Mouse (Mus musculus) c-Kit-positive CD71-negative TER-119-negative erythroid progenitor cells, embryonic 14.5 days (primary cell): Measurements from ENCODE around the gene Ppfia4.

Experiments
- DNase-seq: peaks from one replicate; pipeline ENCODE4 v3.0.0-alpha.2; 2013; ENCODE audit warnings: low read depth

The Ppfia4 gene

DNA sequence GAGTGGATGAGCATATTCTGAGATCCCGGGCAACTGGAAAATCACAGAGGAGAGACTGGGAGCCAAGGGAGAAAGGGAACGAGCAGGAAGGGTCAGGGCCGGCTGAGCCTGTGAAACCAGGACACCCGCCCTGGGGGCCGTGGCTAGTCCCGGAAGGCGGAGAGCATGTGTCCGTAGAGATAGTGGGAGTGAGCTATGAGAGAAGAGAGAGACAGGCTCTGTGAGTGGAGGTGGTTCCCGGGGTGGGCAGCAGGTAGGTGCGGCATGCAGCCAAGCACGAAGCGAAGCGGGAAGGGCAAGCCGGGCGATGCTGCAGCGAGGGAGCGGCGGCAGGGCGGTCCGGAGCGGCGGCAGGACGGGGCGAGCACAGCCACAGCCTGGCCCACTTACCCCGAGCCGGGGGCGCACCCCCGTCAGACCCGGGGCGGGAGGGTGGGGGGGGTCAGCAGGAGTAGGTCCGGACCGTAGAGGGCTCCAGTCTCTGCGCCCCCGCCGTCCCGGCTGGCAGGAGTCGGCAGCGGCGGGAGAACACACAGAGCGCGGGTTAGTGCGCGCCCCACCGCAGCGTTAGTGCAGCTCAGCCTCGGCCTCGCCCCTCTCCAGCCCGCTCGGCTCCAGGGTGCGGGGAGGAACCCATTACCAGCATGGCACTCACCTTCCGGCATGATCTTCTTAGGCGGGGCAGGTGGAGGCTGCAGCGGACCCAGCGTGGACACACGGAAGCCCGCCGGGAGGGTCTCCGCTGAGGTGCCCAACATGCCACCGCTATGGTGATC lies 33.9 kb downstream of the Ppfia4 start:
- no peak for DNase-seq

DNA sequence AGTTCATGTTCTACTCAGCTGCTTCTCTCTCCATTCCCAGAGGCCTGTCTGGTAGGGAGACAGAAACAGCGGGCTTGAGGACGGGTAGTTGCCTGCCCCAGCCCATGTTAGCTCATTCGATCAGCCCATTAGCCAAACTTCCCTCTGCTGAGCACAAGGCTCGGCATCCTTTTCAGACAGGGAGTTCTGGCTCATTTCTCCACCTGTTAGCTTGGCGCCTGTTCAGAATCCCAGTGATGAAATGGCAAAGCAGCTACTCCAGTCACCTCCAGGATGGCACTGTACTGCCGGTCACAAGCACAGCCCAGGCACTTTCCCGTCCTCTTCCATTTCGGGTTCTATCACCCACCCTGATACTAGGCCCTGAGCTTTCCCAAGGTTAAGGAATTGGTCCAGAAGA lies 35.5 kb downstream of the Ppfia4 start:
- DNase-seq, result no peak

DNA sequence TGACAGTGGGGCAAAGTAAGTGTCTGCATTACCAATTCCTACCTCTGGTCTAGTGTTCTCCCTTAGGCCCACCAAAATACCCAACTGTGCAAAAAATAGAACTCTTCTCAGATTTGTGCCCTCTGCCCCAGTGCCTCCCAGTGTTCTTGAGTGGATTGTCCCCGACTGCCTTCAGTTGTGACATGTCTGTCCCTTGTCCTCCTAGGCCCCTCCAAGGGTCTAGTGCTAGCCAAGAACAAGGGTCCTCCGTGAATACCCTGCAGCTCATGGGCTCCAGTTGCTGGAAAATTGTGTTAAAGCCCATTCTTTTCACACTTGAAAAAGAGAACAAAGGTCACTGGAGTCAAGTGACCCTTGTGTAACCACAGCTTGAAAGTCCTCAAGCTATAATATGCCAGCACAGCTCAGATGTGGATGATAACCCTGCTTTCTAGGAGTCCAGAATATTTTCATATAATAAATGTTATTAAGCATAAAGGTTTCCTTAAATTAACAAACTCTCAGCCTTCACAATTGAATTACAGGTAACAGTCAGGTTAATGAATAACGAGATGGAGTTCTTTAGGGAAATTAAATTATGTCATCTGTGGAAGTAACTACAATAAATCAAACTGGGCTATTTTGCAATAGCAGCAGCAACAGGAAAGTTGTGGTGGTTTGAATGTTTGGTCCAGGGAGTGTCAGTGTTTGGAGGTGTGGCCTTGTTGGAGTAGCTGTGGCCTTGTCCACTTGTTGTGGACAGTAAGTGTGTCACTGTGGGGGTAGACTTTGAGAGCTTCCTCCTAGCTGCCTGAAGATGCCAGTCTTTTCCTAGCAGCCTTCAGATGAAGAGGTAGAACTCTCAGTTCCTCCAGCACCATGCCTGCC lies 38.8 kb downstream of the Ppfia4 start:
- DNase-seq, result no peak

DNA sequence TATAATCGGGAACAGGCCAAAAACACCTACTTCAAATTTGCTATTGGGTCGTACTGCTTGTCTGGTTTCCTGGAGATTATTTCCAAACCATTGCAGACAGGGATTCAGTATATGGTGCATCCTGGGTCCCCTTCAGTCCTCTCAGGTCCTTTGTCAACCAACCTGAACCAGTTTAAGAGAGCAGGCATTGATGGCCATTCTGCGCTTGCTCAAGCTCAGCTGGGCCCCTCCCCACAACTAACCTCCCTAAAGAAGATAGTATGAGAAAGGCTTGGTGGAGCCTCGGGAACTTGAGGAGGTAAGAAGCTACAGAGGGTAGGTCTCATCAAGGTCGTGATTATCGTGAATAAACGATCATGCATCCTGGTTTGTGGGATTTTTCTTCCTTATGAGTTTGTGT lies 39.5 kb downstream of the Ppfia4 start:
- DNase-seq, result no peak

DNA sequence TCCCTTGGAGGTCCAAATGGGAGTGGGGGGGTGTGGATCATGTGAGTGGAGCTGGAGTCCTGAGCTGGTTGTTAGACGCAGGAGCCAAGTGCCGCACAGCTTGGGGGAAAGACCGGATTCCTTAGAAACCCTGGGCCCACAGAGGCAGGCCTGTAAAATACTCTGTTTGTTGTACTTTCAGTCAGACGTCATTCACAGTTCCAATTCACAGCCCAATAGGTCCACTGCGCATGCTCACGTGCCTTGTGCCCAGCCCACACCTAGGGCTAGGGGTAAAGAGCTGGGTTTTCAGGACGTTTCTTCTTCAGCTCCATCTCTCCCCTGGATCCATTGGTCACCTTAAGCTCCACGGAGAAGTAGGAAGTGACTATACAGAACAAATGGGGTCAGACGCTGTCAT lies 40.1 kb downstream of the Ppfia4 start:
- DNase-seq, result no peak

DNA sequence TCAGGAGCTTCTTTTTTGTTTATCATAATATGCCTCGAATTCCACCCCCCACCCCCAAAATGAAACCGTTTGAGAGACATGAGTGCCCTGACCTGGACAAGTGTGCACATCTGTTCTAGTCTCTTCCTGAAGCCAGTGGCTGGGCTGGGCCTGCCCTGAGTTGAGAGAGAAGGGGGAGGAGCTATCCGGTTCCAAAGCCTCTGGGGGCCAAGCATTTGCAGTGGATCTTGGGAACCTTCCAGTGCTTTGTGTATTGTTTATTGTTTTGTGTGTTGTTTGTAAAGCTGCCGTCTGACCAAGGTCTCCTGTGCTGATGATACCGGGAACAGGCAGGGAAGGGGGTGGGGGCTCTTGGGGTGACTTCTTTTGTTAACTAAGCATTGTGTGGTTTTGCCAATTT lies 40.7 kb downstream of the Ppfia4 start:
- DNase-seq, result no peak

DNA sequence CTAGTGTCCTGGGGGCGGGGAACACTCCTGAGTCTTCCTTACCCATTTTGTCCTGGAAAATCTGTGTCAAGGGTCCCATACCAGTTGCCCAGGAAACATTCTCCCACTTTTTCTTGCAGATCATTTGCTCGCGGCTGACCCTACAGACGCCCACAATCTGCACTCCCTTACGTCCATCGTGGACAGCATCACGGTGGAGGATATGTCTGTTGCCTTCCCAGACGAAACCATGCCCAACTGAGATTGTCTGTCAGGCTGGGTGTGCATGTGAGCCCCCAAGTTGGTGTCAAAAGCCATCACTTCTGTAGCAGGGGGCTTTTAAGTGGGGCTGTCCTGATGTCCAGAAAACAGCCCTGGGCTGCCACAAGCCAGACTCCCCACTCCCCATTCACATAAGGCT lies 41.2 kb downstream of the Ppfia4 start:
- DNase-seq, result no peak

DNA sequence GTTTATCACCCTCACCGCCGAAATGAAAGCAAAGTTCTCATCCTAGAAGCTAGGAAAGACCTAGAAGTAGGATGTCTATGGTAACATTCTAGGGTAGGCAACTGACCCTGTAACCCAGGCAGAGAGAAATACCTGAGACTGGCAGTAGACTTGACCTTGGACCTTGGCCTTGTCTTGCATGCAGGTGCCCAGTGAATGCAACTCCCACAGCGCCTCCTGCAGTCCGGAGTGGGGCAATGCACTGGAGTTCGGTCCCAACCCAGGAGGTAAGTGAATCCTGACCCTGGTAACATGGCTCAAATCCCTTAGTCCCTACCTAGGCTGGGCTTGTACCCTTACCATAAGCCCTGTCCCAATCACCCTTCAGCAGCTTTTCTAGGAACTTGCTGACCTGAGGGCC lies 41.8 kb downstream of the Ppfia4 start:
- DNase-seq, result no peak

DNA sequence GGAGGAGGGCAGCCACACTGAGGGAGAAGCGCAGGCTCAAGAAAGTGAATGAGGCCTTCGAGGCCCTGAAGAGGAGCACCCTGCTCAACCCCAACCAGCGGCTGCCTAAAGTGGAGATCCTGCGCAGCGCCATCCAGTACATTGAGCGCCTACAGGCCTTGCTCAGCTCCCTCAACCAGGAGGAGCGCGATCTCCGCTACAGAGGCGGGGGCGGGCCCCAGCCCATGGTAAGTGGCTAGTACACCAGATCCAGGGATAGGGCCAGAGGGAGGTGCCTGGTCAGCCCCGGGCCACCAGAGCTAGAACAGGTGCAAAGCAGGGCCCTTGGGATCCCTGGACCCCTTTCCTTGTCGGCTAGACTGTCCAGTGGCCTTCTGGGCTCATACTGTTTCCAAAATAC lies 42.4 kb downstream of the Ppfia4 start:
- DNase-seq, result no peak

DNA sequence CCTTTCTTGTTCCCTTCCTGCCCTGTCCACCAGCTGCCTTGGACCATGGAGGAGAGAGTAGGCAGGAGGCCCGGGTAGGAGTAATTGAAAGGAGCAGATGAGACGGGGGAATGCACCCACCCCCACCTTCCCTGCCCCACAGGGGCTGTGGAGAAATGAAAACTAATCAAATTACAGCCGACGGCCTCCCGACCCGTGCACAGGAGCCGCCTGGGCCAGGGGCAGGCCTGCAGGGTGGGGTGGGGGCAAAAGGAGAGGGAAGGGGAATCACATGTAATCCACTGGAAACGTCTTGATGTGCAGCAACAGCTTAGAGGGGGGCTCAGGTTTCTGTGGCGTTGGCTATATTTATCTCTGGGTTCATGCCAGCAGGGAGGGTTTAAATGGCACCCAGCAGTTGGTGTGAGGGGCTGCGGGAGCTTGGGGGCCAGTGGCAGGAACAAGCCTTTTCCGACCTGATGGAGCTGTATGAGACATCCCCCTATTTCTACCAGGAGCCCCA lies 43.1 kb downstream of the Ppfia4 start, which contains the start of gene Myog:
Myog (plus strand) TSS at position 392 of the 502 bp plus-strand sequence.
- no peak for DNase-seq

DNA sequence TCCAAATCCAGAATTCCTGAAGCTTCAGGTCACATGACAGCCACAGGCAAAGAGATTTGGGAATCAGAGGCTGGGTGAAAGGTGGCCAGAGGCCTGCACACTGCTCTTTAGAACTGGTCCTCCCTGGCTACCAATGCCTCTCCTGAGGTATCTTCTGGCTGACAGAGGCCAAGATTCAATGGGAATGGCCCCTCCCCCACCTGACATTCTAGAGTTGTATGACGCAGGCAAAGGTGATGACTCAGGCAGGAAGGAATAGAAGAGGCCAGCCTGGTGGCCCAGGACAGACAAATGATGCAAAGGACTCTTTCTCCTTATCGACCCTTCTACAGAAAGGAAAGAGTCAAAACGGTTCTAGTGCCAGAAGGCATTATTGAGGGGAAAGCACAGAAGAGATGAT lies 44.5 kb downstream of the Ppfia4 start:
- no peak for DNase-seq

DNA sequence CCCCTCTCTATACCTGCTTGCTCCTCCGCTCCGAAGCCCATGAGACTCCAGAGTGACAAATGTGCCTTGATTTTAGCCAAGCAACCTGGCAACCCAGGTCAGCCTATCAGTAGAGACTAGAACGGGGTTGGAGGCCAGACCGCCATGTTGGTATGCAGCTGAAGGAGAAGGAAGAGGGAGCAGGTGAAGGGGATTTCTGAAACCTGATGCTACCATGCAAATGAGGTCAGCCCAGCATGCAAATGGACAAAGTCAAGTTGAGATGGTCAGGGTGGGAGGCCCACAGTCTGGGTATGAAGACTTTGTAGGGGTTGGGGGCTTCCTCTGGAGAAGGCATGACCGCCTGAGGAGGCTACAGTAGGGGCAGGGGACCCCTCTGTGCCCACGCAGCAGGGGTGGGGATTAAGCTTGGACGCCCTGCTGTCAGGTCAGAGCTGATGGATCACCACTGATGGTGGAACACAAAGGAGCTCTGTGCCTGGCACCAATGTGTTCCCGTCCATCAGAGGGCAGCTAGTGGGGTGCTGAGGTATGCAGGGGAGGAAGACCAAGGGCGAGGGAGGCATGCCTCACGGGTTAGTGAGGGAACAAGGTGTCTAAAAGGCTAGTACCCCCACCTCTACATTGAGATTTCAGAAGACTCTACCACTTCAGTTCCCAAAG lies 47.1 kb downstream of the Ppfia4 start:
- no peak for DNase-seq

DNA sequence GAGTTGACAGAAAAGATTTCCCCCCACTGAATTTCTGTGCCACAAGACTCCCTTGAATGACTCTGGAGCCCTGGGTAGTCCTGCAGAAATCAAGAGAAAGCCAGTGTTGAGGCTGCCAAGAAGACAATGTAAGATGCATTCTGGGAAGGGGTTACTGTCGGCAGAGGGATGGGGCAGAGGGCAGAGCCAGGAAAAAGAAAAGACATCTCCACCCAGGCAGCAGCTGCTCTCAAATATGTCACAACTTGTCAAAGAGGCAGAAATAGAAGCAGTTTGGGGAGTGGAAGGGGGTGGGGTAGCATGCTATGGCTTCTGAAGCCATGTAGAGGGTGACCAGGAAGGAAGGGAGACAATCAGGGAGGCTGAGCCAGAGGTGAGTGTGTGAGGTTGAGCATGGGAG lies 49.6 kb downstream of the Ppfia4 start:
- no peak for DNase-seq

DNA sequence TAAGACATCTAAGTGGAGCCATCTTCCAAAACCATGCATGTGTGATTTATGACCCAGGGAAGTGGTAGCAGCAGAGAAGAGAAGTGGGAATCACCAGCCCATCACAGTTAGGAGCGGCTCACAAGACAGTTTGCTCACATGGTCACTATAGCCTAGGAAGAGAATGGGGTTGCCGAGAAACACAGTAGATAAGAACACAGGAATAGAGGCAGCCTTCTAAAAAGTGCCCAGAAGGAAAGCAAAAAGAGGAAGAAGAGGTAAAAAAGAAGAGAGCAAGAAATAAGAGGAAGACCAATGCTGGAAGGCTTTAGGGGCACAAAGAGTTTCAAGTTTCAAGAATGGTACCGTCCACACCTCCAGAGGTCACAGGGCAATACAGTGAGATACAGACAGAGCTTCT lies 50.4 kb downstream of the Ppfia4 start:
- no peak for DNase-seq

DNA sequence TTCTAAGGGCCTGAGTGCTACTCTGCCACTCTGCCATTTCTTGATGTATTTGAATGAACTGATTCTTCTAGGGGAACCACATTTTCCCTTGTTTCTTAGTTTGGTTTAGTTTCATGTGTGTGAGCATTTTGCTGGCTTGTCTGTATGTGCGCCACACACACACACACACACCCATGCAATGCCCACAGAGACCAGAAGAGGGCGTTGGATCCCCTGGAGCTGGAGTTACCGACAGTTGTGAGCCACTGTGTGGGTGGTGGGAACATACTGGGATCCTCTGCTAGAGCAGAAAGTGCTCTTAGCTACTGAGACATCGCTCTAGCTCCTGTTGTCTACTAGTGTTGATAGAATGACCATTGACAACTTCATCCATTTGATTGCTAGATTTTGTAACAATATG lies 51.2 kb downstream of the Ppfia4 start:
- DNase-seq, result no peak

DNA sequence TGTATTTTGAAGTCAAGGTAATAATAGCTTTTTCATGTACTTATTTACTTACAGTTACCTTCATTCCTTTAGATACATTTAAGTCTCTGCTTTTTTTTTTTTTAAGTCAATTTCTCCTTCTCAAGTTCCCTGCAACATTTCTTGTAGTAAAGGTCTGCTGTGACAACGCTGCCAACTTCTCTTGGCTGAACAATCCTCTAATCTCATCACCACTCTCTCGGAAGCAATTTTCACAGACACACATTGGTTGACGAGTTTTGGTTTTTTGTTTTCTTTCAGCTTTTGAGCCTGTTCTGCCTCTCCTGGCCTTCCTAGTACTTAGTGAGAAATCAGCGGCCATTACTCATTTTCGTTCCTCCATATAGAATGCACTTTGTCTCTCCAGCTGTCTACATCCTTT lies 52.6 kb downstream of the Ppfia4 start:
- no peak for DNase-seq

DNA sequence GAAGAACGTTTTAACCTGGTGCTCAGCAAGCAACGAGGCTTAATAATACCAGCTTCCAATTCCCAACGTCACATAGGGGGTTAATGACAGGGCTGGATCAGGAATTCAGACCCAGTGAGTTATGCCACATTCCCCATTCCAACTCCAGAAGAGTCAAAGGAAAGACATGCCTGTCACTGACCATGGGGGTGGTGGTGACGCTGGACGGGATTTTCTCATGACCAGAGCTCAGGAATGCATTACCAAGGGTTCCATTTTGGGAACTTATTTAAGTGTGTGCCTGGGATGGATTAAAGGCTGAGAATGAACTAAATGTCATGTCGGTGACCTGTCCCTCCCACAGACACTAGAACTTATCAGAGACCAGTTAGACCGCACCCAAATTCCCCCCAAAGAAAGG lies 55.9 kb downstream of the Ppfia4 start:
- no peak for DNase-seq

DNA sequence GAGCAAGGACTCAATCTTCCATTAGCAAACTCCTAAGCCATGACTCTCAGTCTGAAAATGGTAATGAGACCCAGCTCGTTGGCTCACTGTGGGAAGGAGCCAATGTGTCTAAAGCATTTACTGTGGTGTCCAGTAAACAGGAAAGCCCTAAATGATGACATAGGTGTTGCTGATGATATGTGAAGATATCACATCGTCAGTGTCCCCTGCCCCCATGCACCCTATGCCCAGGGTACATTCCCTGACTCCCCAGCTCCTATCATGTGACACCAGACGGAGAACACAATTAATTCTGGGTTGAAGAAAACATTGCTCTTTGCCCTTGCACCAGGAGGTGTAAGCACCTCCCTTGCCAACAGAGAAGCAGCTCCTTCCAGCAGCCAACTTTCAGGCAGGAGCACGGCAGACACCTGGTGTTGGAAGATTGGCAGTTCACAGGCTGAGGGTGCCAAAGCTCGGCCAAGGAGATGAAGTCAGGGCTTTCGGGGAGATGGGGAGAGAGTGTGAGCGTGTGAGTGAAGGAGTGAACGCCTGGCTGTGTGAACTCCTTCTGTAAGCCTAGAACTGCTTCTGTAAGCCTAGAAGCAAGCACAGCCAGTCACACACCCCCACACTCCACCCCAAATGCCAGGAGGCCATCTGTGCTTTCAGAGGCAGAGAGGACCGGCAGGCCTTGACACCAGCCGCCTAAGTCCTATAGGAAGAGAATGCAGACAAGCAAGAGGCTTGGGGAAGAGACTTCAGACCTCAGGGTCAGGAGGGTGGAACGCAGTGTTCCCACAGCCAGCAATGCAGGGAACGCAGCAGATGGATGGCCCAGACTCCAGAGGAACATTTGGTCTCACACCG lies 56.9 kb downstream of the Ppfia4 start:
- DNase-seq, result no peak

DNA sequence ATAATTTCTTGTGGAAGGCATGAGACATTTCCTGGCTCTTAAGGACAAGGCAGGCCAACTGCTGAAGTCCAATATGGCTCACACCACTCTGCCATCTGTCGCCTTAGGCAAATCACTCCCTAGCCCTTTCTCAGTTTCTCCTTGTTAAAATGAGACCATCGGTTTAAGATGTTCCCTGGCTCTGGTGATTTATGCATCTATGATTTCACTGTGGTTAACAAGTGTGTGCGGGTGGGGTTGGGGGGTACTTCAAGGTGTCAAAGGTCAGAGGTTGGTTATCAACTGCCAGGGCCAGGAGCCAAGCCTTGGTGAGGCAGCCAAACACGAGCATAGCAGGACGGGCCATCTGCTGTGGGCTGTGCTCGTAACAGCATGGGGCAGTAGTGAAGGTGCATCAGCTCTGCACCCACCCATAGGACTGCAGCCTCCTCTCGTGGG lies 58.2 kb downstream of the Ppfia4 start:
- DNase-seq, result no peak

DNA sequence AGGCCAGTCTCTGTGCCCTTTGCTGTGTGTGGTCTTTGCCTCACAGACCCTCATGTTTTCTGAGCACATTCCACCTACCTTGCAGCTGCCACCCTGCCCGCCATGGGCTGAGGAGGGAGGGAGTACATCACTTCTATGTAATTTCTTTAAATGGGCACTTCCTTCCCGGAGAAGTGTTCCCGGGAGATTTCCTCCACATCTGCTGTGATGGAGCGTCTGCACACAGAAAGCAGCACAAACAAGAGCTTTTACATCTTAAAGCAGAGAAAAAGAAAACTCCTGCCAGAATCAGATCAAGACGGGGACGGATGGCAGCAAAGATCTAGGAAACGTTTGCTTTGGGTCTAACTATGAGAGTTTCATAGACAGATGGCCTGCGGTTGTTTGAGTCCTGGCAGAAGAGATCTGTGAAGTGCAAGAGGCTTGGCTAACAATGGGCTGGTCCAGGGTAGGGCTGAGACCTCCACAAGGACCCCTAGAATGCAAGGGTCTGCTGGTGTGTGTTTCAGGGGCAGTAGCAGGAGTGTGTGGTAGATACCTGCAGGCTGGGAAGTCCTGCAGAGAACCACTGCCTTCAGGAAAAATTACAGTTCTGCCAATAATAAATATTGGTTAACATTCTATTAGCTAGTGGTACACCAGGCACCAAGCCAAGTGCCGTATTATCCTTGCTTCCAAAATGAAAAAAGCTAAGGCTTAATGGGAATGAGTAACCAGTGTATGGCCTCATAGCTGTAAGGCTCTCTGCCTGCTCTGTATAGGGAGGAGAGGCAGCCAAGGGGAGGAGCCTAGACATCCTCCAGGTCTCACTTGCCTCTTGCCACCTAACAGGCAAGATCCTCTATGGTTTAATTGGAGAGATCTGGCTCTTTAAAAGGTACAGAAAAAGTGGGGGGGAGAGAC lies 59.0 kb downstream of the Ppfia4 start:
- DNase-seq, result no peak
